Comparison of ENCODE assay signal across 10 mouse cellular contexts in genomic region chr7:63777328-63777727, GRCm38 (mm10).
"Had no signal": no experiment of that assay in that cellular context is flagged by ENCODE, and none has a peak within 500 bp of the region (broad histone marks: within the 10 kb centered on the region; RNA-seq: fewer than 3 reads in every experiment).

No protein-coding gene starts in this region.

- DNase-seq: kidney, postnatal 10 days; kidney, postnatal 4 days; lung, adult 18-20 months; thymus, postnatal 36 days had no signal

- H3K27me3 ChIP-seq: limb, embryonic 12.5 days; midbrain, embryonic 13.5 days; neural tube, embryonic 12.5 days; stomach, embryonic 15.5 days had no signal

- H3K4me1 ChIP-seq: limb, embryonic 12.5 days; midbrain, embryonic 13.5 days; neural tube, embryonic 12.5 days; stomach, embryonic 15.5 days had no signal

- H3K9ac ChIP-seq: limb, embryonic 12.5 days; liver, embryonic 14.5 days; midbrain, embryonic 13.5 days; neural tube, embryonic 12.5 days; stomach, embryonic 15.5 days had no signal

- H3K27ac ChIP-seq: layer of hippocampus, adult 2 months; limb, embryonic 12.5 days; liver, embryonic 14.5 days; midbrain, embryonic 13.5 days; neural tube, embryonic 12.5 days; stomach, embryonic 15.5 days had no signal

- H3K36me3 ChIP-seq: limb, embryonic 12.5 days; midbrain, embryonic 13.5 days; neural tube, embryonic 12.5 days; stomach, embryonic 15.5 days had no signal

- H3K4me2 ChIP-seq: limb, embryonic 12.5 days; midbrain, embryonic 13.5 days; neural tube, embryonic 12.5 days; stomach, embryonic 15.5 days had no signal

- H3K9me3 ChIP-seq: limb, embryonic 12.5 days; midbrain, embryonic 13.5 days; neural tube, embryonic 12.5 days; stomach, embryonic 15.5 days had no signal

- H3K4me3 ChIP-seq: layer of hippocampus, adult 2 months; limb, embryonic 12.5 days; midbrain, embryonic 13.5 days; neural tube, embryonic 12.5 days; stomach, embryonic 15.5 days had no signal

- ATAC-seq: midbrain, embryonic 13.5 days had no signal
